Mouse (Mus musculus): ENCODE measurements at regions not wholly inside any gene's neighbourhood (a gene's known extent, or its start where the extent isn't known, plus 50 kb on each side); places are given as distances from the start of the nearest gene placed in this dataset.
A peak's percentile ranks its signal among the peaks of the same experiment; 100 is the strongest.

DNA sequence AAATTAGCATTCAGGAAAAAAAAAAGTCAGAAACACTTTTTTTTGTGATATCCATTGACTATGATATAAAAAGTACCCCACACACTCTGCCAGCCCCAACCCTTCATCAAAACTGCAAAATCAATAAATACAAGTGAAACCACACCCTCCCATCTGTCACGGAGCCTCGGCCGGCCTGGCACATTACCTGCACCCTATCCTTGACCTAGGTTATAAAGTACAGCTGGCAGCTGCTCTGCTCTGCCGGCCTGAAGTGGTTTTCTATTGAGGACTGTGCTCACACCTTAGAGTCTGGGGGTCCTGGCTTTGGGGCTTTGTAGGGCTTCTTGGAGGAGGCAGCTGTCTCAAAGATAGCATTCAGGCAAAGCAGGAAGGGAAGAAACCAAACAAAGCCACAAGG lies 120.6 kb upstream of the Arglu1 start:
- Histone ChIP-seq H3K36me3 (ENCODE audit: control insufficient read depth, insufficient read depth, low read length) (no peaks in the 10 kb centered on the region), H3K27me3 (ENCODE audit: control insufficient read depth, insufficient read depth, low read depth, low read length) (no peaks in the 10 kb centered on the region), H3K9me3 (replicated peaks; ENCODE audit: control insufficient read depth, low read length, poor library complexity, severe bottlenecking) (no peaks in the 10 kb centered on the region), H3K4me3 (ENCODE audit: low read depth, low read length) (no peak overlapping the region), H3K9ac (ENCODE audit: low read depth, low read length) (no peak overlapping the region), H3K4me2 (ENCODE audit: low read length) (no peak overlapping the region), H3K4me1 (ENCODE audit: control insufficient read depth, insufficient read depth, low read length) (no peaks in the 10 kb centered on the region), H3K27ac (ENCODE audit: low read length) (no peak overlapping the region)
- WGBS: 68% methylated on average over 4 of the region's 4 CpGs
- ATAC-seq: no peak

- H3K4me1 ChIP-seq (ENCODE audit: control insufficient read depth, insufficient read depth, low read length): no peaks in the 10 kb centered on the region
- H3K9me3 ChIP-seq (replicated peaks; ENCODE audit: control insufficient read depth, low read length, poor library complexity, severe bottlenecking): no peaks in the 10 kb centered on the region
- no peak overlapping the region for H3K4me2 ChIP-seq (ENCODE audit: low read length)
- H3K9ac ChIP-seq (ENCODE audit: low read depth, low read length): no peak overlapping the region
- no peak overlapping the region for H3K4me3 ChIP-seq (ENCODE audit: low read depth, low read length)
- H3K27me3 ChIP-seq (ENCODE audit: control insufficient read depth, insufficient read depth, low read depth, low read length): no peaks in the 10 kb centered on the region
- 68% methylated on average over 9 of the region's 9 CpGs for WGBS
- no peak overlapping the region for H3K27ac ChIP-seq (ENCODE audit: low read length)
- H3K36me3 ChIP-seq (ENCODE audit: control insufficient read depth, insufficient read depth, low read length): no peaks in the 10 kb centered on the region
- ATAC-seq: no peak
Measured at GRCm38 (mm10) chr8:8809835-8810439, 119.6 kb upstream of the Arglu1 start.

DNA sequence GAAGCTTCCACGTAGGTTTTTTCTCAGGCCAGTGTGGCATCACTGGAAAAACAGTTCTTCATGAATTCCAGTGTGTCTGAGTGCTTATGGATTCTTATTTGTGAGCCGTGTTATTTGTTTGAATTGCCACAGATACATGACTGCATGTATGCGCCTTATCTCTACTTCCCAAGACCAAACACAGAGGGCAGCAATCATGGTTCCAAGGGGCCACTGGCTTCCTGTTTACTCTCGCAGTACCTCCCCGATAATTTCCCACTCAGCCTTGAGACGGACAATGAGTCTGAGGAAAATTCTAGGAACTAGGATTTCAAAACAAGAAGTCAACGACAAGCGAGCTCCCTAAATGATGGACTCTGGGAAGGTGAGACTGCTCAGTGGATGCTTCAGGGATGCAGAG lies 119.0 kb upstream of the Arglu1 start:
- ATAC-seq: no peak
- no peak overlapping the region for H3K4me2 ChIP-seq (ENCODE audit: low read length)
- 91% methylated on average over 8 of the region's 8 CpGs for WGBS

GRCm38 (mm10) chr8:8802761-8803340 lies 112.5 kb upstream of the Arglu1 start:
- no peak overlapping the region for H3K27ac ChIP-seq (ENCODE audit: low read length)
- no peak overlapping the region for H3K4me2 ChIP-seq (ENCODE audit: low read length)
- no peaks in the 10 kb centered on the region for H3K9me3 ChIP-seq (replicated peaks; ENCODE audit: control insufficient read depth, low read length, poor library complexity, severe bottlenecking)
- WGBS: 42% methylated on average over 6 of the region's 6 CpGs
- no peak overlapping the region for H3K4me3 ChIP-seq (ENCODE audit: low read depth, low read length)
- no peaks in the 10 kb centered on the region for H3K36me3 ChIP-seq (ENCODE audit: control insufficient read depth, insufficient read depth, low read length)
- H3K9ac ChIP-seq (ENCODE audit: low read depth, low read length): no peak overlapping the region
- peaks cover 3% of the 10 kb centered on the region; the same call in 1 of the 2 replicates for H3K4me1 ChIP-seq (ENCODE audit: control insufficient read depth, insufficient read depth, low read length)
- peak; percentile 76; the same call in 1 of the 2 replicates for ATAC-seq
- no peaks in the 10 kb centered on the region for H3K27me3 ChIP-seq (ENCODE audit: control insufficient read depth, insufficient read depth, low read depth, low read length)

More for the DNA sequence above, 119.0 kb upstream of the Arglu1 start:
- Histone ChIP-seq H3K9ac (ENCODE audit: low read depth, low read length) (no peak overlapping the region), H3K36me3 (ENCODE audit: control insufficient read depth, insufficient read depth, low read length) (no peaks in the 10 kb centered on the region), H3K4me3 (ENCODE audit: low read depth, low read length) (no peak overlapping the region), H3K4me1 (ENCODE audit: control insufficient read depth, insufficient read depth, low read length) (no peaks in the 10 kb centered on the region), H3K27me3 (ENCODE audit: control insufficient read depth, insufficient read depth, low read depth, low read length) (no peaks in the 10 kb centered on the region), H3K9me3 (replicated peaks; ENCODE audit: control insufficient read depth, low read length, poor library complexity, severe bottlenecking) (no peaks in the 10 kb centered on the region), H3K27ac (ENCODE audit: low read length) (no peak overlapping the region)

DNA sequence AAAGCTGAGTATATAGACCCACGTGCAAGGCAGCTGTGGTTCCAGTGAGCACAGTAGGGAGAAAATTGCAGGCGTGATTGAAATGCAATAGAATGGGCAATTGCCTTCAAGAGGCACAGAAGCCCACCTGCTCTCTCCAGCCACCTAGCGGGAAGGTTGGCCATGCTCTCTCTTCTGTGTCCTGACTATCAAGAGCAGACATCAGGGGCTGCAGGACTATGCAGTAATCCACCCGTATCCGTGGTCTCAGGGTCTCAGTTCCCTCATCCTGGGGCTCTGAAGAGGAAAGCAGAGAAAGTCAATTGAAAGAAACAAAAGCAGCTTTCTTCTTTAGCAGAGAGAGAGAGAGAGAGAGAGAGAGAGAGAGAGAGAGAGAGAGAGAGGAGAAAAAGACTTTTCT lies 112.0 kb upstream of the Arglu1 start:
- no peak overlapping the region for H3K4me2 ChIP-seq (ENCODE audit: low read length)
- H3K9me3 ChIP-seq (replicated peaks; ENCODE audit: control insufficient read depth, low read length, poor library complexity, severe bottlenecking): no peaks in the 10 kb centered on the region
- H3K4me1 ChIP-seq (ENCODE audit: control insufficient read depth, insufficient read depth, low read length): peaks cover 3% of the 10 kb centered on the region; the same call in 1 of the 2 replicates
- H3K36me3 ChIP-seq (ENCODE audit: control insufficient read depth, insufficient read depth, low read length): no peaks in the 10 kb centered on the region
- no peaks in the 10 kb centered on the region for H3K27me3 ChIP-seq (ENCODE audit: control insufficient read depth, insufficient read depth, low read depth, low read length)
- no peak overlapping the region for H3K4me3 ChIP-seq (ENCODE audit: low read depth, low read length)
- 25% methylated on average over 5 of the region's 5 CpGs for WGBS
- peak; percentile 76; the same call in 1 of the 2 replicates for ATAC-seq
- peak overlapping the region; percentile 70 for H3K27ac ChIP-seq (ENCODE audit: low read length)
- H3K9ac ChIP-seq (ENCODE audit: low read depth, low read length): no peak overlapping the region

- no peak overlapping the region; the same call in 1 of the 2 replicates for H3K27ac ChIP-seq (ENCODE audit: low read length)
- no peak overlapping the region for H3K9ac ChIP-seq (ENCODE audit: low read depth, low read length)
- H3K4me2 ChIP-seq (ENCODE audit: low read length): no peak overlapping the region
- ATAC-seq: no peak
- H3K4me1 ChIP-seq (ENCODE audit: control insufficient read depth, insufficient read depth, low read length): peaks cover 3% of the 10 kb centered on the region; the same call in 1 of the 2 replicates
- WGBS: 75% methylated on average over 5 of the region's 5 CpGs
- H3K9me3 ChIP-seq (replicated peaks; ENCODE audit: control insufficient read depth, low read length, poor library complexity, severe bottlenecking): no peaks in the 10 kb centered on the region
- H3K27me3 ChIP-seq (ENCODE audit: control insufficient read depth, insufficient read depth, low read depth, low read length): no peaks in the 10 kb centered on the region
- H3K36me3 ChIP-seq (ENCODE audit: control insufficient read depth, insufficient read depth, low read length): no peaks in the 10 kb centered on the region
- no peak overlapping the region for H3K4me3 ChIP-seq (ENCODE audit: low read depth, low read length)
Measured at GRCm38 (mm10) chr8:8801578-8801977, 111.3 kb upstream of the Arglu1 start.

DNA sequence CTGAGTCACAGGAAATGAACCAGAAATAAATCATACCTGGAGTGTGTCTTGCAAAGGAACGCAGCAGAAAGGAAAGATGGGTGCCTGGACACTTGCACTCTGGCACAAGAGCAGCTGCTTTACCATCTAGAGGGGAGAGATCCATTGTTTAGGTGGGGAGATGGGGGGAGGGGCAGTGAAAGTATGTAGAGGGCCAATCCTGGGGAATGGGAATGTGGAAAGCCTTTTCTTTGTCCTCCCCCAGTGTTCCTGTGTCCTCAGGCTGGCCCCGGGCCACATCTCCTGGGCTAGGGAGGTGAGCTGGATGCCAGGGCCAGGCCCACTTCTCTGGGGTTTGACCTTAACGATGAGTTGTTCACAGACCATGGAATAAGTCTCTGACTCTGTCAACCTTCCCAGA lies 107.2 kb upstream of the Arglu1 start:
- H3K27ac ChIP-seq (ENCODE audit: low read length): no peak overlapping the region
- no peak overlapping the region for H3K9ac ChIP-seq (ENCODE audit: low read depth, low read length)
- no peak overlapping the region for H3K4me2 ChIP-seq (ENCODE audit: low read length)
- no peaks in the 10 kb centered on the region for H3K27me3 ChIP-seq (ENCODE audit: control insufficient read depth, insufficient read depth, low read depth, low read length)
- 70% methylated on average over 3 of the region's 3 CpGs for WGBS
- no peaks in the 10 kb centered on the region for H3K36me3 ChIP-seq (ENCODE audit: control insufficient read depth, insufficient read depth, low read length)
- no peaks in the 10 kb centered on the region for H3K9me3 ChIP-seq (replicated peaks; ENCODE audit: control insufficient read depth, low read length, poor library complexity, severe bottlenecking)
- no peaks in the 10 kb centered on the region for H3K4me1 ChIP-seq (ENCODE audit: control insufficient read depth, insufficient read depth, low read length)
- ATAC-seq: no peak
- no peak overlapping the region for H3K4me3 ChIP-seq (ENCODE audit: low read depth, low read length)

GRCm38 (mm10) chr8:8796951-8797350 lies 106.6 kb upstream of the Arglu1 start:
- ATAC-seq: no peak
- no peak overlapping the region for H3K4me2 ChIP-seq (ENCODE audit: low read length)
- H3K27me3 ChIP-seq (ENCODE audit: control insufficient read depth, insufficient read depth, low read depth, low read length): no peaks in the 10 kb centered on the region
- no peak overlapping the region for H3K4me3 ChIP-seq (ENCODE audit: low read depth, low read length)
- H3K9ac ChIP-seq (ENCODE audit: low read depth, low read length): no peak overlapping the region
- H3K36me3 ChIP-seq (ENCODE audit: control insufficient read depth, insufficient read depth, low read length): no peaks in the 10 kb centered on the region
- H3K27ac ChIP-seq (ENCODE audit: low read length): no peak overlapping the region
- no peaks in the 10 kb centered on the region for H3K4me1 ChIP-seq (ENCODE audit: control insufficient read depth, insufficient read depth, low read length)
- no peaks in the 10 kb centered on the region for H3K9me3 ChIP-seq (replicated peaks; ENCODE audit: control insufficient read depth, low read length, poor library complexity, severe bottlenecking)
- 56% methylated on average over 9 of the region's 9 CpGs for WGBS

- ATAC-seq: no peak
Measured at GRCm38 (mm10) chr8:8794711-8795110, 104.4 kb upstream of the Arglu1 start.

More at GRCm38 (mm10) chr8:8794711-8795110, 104.4 kb upstream of the Arglu1 start:
- Histone ChIP-seq H3K9ac (ENCODE audit: low read depth, low read length) (no peak overlapping the region), H3K4me1 (ENCODE audit: control insufficient read depth, insufficient read depth, low read length) (no peaks in the 10 kb centered on the region), H3K27ac (ENCODE audit: low read length) (no peak overlapping the region), H3K4me2 (ENCODE audit: low read length) (no peak overlapping the region), H3K27me3 (ENCODE audit: control insufficient read depth, insufficient read depth, low read depth, low read length) (no peaks in the 10 kb centered on the region), H3K9me3 (replicated peaks; ENCODE audit: control insufficient read depth, low read length, poor library complexity, severe bottlenecking) (no peaks in the 10 kb centered on the region), H3K4me3 (ENCODE audit: low read depth, low read length) (no peak overlapping the region), H3K36me3 (ENCODE audit: control insufficient read depth, insufficient read depth, low read length) (no peaks in the 10 kb centered on the region)
- 83% methylated on average over 6 of the region's 6 CpGs for WGBS

Measured in midbrain, embryonic 16.5 days (tissue).